Mouse (Mus musculus) embryonic fibroblast, embryonic 13.5 days (primary cell): ENCODE data around the gene Ddx19b. TPM values are rescaled to one million over a fixed set of nuclear protein-coding genes. Genes with fewer than 3 reads are reported as not detected.
"Not testable (repeated sequence)": the region's sequence is repeated elsewhere in the genome, so short reads cannot be mapped to it uniquely, and the experiment has no call there.

ENCODE experiments used
- H3K27ac ChIP-seq: 2 replicates; pipeline ENCODE4 v1.5.1; 2012; ENCODE audit warnings: low read length, control low read depth, inconsistent platforms; ENCODE audit not compliant: insufficient read depth
- H3K4me1 ChIP-seq: 2 replicates; pipeline ENCODE4 v1.6.1; 2011; ENCODE audit warnings: low read length; ENCODE audit not compliant: control insufficient read depth, insufficient read depth
- H3K4me3 ChIP-seq: 2 replicates; pipeline ENCODE4 v1.5.1; 2011; ENCODE audit warnings: mild to moderate bottlenecking, control low read depth, low read length; ENCODE audit not compliant: insufficient read depth
- CTCF ChIP-seq: IDR thresholded peaks from 2 replicates; pipeline ENCODE4 v1.5.1; 2011; ENCODE audit warnings: mild to moderate bottlenecking, control low read depth, low read length, moderate library complexity, borderline replicate concordance; ENCODE audit not compliant: insufficient read depth
- POLR2A ChIP-seq: IDR thresholded peaks from 2 replicates; pipeline ENCODE4 v1.6.1; 2011; ENCODE audit warnings: low read depth, mild to moderate bottlenecking, control low read depth, low read length, moderate library complexity
- polyA plus RNA-seq: library from polyadenylated mRNA; stranded (reverse); fragments of >200 nt; gene quantifications from 2 replicates; pipeline ENCODE4 v1.2.4, GENCODE M21; 2011; ENCODE audit warnings: low read depth; ENCODE audit not compliant: missing spikeins, insufficient read length

Ddx19b gene
- polyA plus RNA-seq, 1 experiment = 7.8 TPM

DNA sequence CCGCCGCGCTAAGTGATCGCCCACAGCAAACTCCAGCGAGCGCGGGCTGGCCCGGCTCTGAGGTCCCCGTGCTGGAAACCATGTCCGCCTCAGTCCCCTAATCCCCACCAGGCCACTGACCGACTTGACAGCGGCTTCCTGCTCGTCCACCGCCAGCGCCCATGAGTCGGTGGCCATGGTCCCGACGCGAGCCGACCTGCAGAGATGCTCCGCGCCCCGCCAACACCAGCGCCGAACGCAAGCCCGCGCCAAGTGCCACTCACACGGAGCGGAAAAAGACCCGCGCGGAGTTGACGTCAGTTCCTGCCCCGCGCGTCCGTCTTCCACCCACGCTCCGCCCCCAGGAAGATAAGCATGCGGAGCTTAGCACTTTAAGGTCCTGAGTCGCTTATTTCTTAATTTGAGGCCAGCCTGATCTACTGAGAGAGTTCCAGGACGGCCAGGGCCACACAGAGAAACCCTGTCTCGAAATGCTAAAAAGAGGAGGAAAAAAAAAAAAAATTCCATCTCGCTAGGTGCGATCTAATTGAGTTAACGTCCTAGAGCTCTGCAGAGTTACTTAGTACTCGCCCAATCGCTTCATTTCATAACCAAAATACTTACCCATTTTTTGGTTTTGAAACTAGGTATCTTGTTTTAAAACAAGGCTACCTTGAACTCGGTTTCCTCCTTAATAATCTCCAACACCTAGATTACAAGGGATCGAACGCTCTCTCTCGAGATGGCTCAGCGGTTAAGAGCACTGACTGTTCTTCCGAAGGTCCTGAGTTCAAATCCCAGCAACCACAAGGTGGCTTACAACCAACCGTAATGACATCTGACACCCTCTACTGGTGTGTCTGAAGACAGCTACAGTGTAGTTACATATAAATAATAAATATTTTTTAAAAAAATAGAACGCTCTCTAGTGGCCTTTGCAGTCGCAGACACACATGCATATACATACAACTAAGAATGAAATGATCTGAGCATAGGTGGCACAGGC, 33.7 kb downstream of the Ddx19b start, which contains the start of gene Ddx19a:
Gene Ddx19a (minus strand): TSS at position 254 of the 985 bp plus-strand sequence.
- Histone ChIP-seq H3K27ac (peak within 1 kb of the TSS; percentile 66), H3K4me3 (peak within 1 kb of the TSS; percentile 71), H3K4me1 (peaks cover 4% of the 10 kb centered on the region; the same call in 1 of the 2 replicates)
- TF ChIP-seq POLR2A = peak; percentile 91
- no peak for TF ChIP-seq CTCF

DNA sequence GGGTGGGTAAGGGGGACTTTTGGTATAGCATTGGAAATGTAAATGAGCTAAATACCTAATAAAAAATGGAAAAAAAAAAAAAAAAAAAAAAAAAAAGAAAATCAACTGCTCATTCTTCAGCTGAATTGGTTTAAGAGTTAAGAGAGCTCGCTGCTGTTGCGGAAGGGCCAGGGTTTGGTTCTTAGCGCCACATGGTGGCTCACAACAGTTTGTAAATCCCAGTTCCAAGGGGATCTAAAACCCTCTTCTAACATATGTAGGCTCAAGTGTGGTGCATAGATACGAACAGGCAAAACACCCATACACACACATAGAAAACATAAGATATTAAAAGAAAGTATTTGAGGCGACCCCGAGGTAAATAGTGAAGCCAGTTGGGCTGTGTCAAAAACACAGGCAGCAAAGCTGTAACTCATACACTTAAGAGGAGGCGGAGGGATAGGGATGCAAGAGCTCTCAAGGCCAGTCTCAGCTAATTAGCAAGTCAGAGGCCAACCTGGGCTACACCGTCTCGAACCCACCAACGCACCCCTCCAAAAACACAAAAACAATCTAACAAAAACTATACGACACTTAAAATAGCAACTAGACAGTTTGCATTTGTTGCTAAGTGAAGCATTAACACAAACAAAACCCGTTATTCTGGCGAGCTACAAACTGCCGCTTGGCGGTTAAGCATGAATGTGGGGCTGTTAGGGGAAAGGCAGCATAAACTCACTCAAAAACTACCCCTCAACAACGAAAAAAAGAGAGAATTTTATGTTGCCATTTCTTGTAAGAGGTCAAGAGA, 34.7 kb downstream of the Ddx19b start:
- peaks cover 4% of the 10 kb centered on the region; the same call in 1 of the 2 replicates for H3K4me1 ChIP-seq

DNA sequence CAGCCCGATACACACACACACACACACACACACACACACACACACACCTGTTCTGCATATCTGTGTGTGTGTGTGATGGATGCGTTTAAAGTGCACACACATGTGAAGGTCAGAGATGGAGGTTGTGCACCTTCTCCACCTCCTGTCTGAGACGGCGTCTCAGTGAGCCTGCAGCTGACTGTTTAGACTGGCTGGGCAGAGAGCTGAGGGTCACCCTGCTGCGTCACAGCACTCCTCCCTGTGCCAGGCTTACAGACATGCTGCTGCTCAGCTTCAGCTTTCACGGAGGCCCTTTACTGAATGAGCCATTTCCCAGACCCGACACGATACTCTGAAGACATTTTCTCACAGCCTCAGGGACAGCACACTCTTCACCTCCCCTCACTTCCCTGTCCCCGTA, 41.5 kb downstream of the Ddx19b start:
- Histone ChIP-seq H3K27ac (no peak overlapping the region), H3K4me1 (no peaks in the 10 kb centered on the region), H3K4me3 (no peak overlapping the region)
- no peak for TF ChIP-seq CTCF
- TF ChIP-seq POLR2A = no peak

More for the DNA sequence above, 34.7 kb downstream of the Ddx19b start:
- peak overlapping the region; percentile 71 for H3K4me3 ChIP-seq
- TF ChIP-seq CTCF (no peak), POLR2A (no peak)
- peak overlapping the region; percentile 35 for H3K27ac ChIP-seq

DNA sequence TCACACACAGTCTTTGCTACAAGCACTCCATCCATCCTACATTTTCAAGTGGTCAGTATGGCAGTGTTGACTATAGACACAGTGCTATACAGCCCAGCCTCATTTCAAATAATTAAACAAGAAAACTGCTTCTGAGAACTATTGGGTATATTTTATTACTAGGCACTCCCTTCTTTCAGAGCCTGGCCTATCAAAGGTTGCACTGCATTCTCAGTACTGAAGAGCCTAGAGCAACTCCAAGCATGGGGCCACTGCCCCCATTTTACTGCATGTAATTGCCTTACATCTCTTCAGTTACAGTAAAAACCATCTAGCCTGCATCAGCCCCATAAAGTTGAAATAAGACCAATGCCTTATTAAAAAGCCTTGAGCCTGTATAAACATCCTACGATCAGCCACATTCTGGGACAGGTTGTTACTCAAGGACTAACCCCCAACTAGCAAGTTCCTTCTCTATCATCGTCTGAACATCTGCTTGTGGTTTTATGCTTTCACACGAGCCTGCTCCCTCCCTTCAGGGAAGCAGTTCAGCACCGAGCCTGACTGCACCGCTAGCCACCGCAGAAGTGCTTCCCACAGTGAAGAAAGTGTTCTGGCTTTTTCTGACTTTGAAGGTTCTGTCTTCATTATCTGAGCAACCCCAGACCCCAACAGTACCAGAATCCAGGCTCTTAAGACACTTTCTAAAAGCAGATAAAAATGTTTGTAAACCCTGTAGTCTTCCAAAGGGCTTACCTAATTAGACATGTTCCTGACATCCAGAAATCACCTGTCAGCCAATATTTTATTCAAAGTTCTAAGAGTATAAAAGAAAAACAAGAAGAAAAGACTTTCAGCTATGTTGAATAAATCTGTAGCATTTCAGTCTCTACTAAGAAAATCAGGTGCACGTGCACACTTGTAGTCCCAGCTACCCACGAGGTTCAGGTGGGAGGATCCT, 43.5 kb downstream of the Ddx19b start:
- H3K27ac ChIP-seq = no peak overlapping the region
- H3K4me3 ChIP-seq = no peak overlapping the region
- no peak for TF ChIP-seq POLR2A
- TF ChIP-seq CTCF = no peak
- H3K4me1 ChIP-seq = no peaks in the 10 kb centered on the region

DNA sequence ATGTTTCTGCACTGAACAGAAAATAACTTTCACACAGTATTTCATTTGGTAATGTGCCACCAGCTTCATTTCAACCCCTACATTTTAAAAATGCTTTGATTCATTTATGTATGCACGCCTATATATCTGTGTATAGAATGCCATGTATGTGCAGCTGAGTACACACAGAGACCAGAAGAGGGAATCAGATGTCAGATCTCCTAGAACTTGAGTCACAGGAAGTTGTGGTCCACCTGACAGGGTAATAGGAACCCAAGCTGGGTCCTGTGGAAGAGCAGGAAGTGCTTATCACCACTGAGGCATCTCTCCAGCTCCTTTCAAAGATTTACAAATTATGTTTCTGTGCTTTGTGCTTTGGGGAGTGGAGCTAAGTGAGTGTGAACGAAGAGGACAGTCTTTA, 50.2 kb downstream of the Ddx19b start:
- TF ChIP-seq CTCF (no peak), POLR2A (no peak)
- Histone ChIP-seq H3K27ac (no peak overlapping the region), H3K4me1 (peaks cover 7% of the 10 kb centered on the region; the same call in 1 of the 2 replicates), H3K4me3 (no peak overlapping the region)

DNA sequence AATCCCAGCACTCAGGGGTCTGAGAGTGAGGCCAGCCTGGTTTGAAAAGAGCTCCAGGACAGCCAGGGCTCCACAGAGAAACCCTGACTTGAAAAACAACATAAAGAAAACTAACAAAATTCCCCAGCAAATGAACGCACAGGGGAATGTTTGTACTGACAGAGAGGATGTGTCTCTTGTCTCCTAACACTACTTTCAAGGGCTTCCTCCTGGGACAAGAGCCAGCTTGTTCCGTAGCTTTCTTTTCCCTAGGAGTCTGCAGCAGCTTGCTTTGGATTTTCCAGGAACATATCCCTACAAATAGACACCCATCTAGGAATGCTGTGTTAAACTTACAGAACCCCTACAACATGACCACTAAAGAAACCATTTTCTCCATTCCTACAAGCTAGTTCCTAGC, 53.6 kb downstream of the Ddx19b start:
- H3K4me3 ChIP-seq, H3K4me1 ChIP-seq, H3K27ac ChIP-seq: not testable (repeated sequence)

DNA sequence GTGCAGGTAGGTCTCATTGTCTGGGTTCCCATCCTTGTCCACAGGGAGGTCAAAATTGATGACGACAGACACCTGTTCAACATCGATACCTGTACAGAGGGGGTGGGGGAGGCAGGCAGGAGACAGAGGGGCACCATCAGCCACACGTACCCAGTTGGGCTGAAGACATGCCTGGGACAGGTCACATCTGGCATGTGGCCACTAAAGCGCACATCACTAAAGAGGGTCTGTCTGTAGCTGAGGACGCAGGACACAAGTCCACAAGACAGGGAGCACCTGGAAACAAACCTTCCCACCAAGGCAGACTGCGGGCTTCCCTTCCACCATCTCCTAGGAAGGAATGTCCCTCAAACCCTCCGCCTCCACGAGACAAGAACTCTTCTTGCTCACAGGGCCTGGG, 55.0 kb downstream of the Ddx19b start:
- not testable (repeated sequence) for H3K27ac ChIP-seq, H3K4me1 ChIP-seq, H3K4me3 ChIP-seq

DNA sequence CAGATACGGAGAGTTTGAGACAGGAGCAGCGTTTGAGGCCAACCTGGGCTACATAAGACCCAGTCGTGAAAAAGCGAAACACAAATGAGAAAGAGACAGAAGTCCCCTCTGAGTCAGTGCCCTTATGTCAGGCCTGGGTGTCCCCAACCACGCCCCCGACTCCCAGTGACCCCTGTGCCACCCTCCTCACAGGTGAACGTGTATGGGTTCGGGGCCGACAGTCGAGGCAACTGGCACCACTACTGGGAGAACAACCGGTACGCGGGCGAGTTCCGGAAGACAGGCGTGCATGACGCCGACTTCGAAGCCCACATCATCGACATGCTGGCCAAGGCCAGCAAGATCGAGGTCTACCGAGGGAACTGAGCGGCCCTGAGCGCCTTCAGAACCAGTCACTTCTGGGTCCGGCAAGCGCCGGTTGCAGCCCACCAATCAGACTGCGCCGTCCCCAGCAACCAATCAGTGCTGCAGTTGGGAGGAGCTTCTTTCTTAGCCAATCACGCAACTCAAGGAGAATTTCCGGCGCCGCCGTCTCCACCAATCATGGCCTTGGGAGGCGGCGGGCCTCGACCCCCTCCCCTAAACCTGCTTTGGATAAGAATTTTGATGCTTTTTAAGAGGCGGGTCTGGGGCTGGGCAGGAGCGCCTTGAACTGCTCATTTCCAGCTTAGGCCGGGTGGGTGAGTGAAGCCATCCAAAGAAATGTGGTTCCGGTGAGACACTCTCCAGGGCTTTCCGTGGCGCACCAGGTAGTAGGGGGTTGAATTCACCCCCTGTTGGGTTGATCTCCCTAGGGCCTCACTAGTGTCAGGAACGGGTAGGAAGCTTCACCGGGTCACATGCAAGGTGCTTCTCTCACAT, 61.4 kb downstream of the Ddx19b start:
- TF ChIP-seq CTCF (no peak), POLR2A (no peak)
- no peak overlapping the region for H3K27ac ChIP-seq
- H3K4me1 ChIP-seq = peaks cover 6% of the 10 kb centered on the region
- no peak overlapping the region for H3K4me3 ChIP-seq
